Mouse (Mus musculus): ENCODE data around the gene Ccdc27. TPM values are rescaled to one million over a fixed set of nuclear protein-coding genes. Genes with fewer than 3 reads are reported as not detected.
A peak's percentile ranks its signal among the peaks of the same experiment; 100 is the strongest.

Ccdc27 gene
- polyA plus RNA-seq, 1 experiment from 2014 or later, result not detected

DNA sequence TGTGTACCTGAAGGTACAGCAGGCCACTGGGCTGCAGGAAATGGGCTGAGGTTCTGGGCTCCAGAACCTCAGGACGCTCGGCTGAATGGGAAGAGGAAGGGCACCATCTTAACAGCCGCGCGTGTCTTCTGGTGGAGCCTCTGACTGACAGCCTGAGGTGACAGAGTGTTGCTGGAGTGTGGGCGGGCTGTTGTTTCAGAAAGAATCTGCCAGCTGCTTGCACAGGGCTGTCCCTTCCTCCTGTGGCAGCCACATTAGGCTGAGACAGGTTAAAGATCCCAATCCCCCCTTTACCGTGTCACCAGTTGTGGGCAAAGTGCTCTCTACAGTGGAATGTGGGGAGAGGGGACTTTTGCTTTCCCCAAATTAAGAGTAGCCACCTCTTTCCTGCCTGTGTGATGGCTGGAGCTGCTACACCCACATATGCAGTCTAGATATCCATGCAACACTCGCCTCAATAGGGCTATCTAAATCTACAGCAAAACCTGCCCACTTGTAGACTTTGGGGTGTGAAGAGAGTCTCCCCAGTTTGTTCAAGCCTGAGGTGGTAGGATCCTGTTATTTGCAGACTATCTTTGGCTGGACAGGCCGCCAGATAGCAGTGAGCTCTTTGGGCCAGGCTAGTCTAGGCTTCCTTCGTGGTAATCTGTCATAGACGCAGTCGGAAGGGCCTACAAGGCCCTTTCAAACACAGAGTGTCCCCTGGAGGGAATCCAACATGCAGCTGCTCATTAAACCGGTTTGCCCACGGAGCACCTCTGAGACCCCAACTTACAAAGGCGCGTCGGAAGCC lies 17.6 kb downstream of the Ccdc27 start:
- 39% methylated on average over 17 of the region's 17 CpGs for WGBS
- peaks cover 18% of the 10 kb centered on the region; the same call in 1 of the 2 replicates for H3K36me3 ChIP-seq (replicated peaks)
- H3K27me3 ChIP-seq (replicated peaks), result no peaks in the 10 kb centered on the region; the same call in 1 of the 2 replicates
- ATAC-seq (replicated peaks), result no peak
- no peak overlapping the region for H3K4me2 ChIP-seq
- H3K9me3 ChIP-seq, result no peaks in the 10 kb centered on the region
- H3K4me3 ChIP-seq, result peak overlapping the region; percentile 34
- no peak overlapping the region for H3K9ac ChIP-seq
- no peak overlapping the region for H3K27ac ChIP-seq
- H3K4me1 ChIP-seq, result peaks cover 9% of the 10 kb centered on the region

DNA sequence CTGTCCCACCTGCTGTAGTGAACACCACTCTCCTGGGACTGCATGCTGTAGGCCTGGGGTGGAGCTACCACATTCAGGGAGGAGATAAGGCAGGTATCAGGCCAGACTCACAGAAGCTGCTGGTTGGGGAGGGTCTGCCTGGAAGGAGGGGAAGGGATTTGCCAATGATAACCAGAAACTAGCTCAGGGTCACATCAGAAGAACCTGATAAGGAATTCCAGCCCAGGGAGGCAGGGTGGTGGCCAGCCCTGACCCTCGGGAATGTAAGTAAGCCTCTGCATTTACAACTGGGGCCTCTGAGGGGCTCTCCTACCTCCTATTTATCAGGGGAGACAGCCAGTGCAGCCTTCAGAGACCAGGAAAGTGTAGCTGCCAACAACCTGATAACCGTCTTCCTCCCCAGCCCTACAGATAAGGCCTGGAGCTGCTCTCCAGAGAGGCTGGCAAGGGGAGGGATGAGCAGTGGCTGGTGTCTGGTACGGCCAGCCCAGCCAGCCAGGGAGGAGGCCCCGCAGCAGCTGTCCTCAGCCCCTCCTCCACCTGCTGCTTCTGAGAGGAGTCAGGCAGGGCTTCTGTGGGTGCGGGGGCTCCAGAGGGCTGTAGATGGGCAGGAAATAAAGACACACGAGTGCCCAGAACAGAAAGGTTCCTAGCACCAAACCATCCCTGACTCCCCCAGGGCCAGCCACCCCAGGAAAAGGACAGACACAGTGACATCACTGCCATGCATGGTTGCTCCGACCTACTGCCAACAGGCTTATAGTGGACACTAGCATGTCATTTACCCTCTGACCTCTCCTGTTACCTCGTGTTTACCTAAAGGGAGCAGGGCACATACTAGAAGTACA lies 18.5 kb downstream of the Ccdc27 start:
- H3K4me2 ChIP-seq, result no peak overlapping the region
- no peak overlapping the region for H3K9ac ChIP-seq
- H3K27ac ChIP-seq, result no peak overlapping the region
- H3K4me3 ChIP-seq, result no peak overlapping the region
- H3K9me3 ChIP-seq, result no peaks in the 10 kb centered on the region
- H3K36me3 ChIP-seq (replicated peaks), result peaks cover 28% of the 10 kb centered on the region; the same call in 1 of the 2 replicates
- WGBS, result 30% methylated on average over 8 of the region's 8 CpGs
- ATAC-seq (replicated peaks), result no peak
- peaks cover 9% of the 10 kb centered on the region for H3K4me1 ChIP-seq
- H3K27me3 ChIP-seq (replicated peaks), result no peaks in the 10 kb centered on the region; the same call in 1 of the 2 replicates

DNA sequence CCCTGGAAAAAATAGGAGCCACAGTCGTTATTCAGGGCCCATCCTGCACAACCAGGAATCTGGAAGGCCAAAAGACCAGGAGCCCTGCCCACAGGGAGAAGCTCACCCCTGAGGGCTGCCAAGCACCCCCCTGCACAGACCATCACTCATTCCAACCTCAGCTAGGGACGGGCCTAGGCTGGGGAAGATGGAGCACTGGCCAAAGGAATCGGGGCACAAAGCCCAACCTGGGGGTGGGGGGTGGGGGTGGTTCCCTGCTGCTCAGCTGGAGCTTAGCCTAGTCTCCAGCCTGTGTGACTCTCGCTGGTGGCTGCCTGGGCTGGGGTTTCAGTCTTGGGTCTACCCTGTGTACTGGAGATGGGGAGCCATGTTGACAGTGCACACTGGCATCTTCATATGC lies 19.6 kb downstream of the Ccdc27 start:
- Histone ChIP-seq H3K9ac (no peak overlapping the region), H3K36me3 (replicated peaks) (peaks cover 39% of the 10 kb centered on the region), H3K4me3 (no peak overlapping the region), H3K4me1 (peaks cover 9% of the 10 kb centered on the region), H3K27ac (no peak overlapping the region), H3K4me2 (no peak overlapping the region), H3K27me3 (replicated peaks) (no peaks in the 10 kb centered on the region; the same call in 1 of the 2 replicates), H3K9me3 (no peaks in the 10 kb centered on the region)
- WGBS, result 22% methylated on average over 4 of the region's 4 CpGs
- no peak for ATAC-seq (replicated peaks)

DNA sequence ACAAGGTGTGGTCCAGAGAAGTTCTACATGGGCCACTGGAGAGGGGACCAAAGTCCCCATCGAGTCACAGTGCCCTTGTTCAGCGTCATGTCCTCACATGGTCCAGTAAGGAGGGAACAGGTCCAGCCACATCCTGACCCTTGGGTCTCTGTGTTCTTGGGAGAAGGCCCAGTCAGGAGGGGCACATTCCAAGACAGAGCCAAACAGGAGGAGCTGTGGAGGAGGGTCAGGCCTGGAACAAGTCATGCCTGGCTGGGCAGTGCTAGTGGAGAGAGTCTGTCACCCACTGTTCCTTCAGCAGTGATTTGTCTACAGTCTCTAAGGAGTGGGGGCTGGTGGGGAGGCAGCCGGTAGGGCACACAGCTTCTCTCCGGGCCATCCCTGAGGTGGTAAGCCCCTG lies 20.1 kb downstream of the Ccdc27 start:
- Histone ChIP-seq H3K9me3 (no peaks in the 10 kb centered on the region), H3K9ac (no peak overlapping the region), H3K4me3 (no peak overlapping the region), H3K27me3 (replicated peaks) (no peaks in the 10 kb centered on the region; the same call in 1 of the 2 replicates), H3K4me2 (no peak overlapping the region), H3K4me1 (peaks cover 9% of the 10 kb centered on the region), H3K36me3 (replicated peaks) (peaks cover 41% of the 10 kb centered on the region), H3K27ac (no peak overlapping the region)
- 68% methylated on average over 4 of the region's 4 CpGs for WGBS
- ATAC-seq (replicated peaks), result no peak

DNA sequence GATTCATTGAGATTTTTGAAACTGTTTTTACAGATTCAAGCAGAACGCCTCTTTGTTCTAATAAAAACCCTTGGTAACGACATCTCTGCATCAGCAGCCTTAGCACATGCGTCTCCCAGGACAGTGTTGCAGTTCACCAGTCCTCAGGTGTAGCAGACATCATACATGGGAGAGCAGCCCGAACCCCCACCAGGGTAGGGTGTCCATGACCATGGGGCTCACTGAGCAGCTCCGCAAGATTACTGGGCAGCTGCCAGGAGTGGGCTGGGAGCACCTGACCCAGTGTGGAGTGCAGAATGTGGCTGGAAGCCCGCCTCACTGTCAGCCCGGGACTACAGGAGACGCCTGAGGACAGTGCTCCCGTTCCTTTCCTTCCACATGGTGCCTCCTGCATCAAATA lies 21.0 kb downstream of the Ccdc27 start:
- Histone ChIP-seq H3K36me3 (replicated peaks) (peaks cover 48% of the 10 kb centered on the region), H3K4me3 (no peak overlapping the region), H3K27me3 (replicated peaks) (no peaks in the 10 kb centered on the region; the same call in 1 of the 2 replicates), H3K4me2 (no peak overlapping the region), H3K9me3 (no peaks in the 10 kb centered on the region), H3K27ac (no peak overlapping the region), H3K9ac (no peak overlapping the region), H3K4me1 (peaks cover 9% of the 10 kb centered on the region)
- ATAC-seq (replicated peaks), result no peak
- WGBS, result 93% methylated on average over 9 of the region's 9 CpGs

DNA sequence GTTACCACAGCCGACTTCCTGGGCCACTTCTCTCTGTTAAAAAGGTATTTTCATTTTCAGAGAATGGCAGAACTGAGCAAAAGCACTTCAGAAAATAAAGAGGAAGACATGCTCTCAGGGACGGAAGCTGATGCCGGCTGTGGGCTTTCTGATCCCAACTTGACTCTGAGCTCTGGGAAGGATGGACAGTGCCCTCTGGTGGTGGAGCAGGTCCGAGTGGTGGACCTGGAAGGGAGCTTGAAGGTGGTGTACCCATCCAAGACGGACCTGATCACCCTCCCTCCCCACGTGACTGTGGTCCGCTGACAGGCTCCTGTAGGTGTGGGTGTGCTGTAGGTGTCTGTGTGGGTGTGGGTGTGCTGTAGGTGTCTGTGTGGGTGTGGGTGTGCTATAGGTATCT lies 22.9 kb downstream of the Ccdc27 start:
- H3K27me3 ChIP-seq (replicated peaks), result no peaks in the 10 kb centered on the region
- no peaks in the 10 kb centered on the region for H3K9me3 ChIP-seq
- H3K9ac ChIP-seq, result no peak overlapping the region
- H3K4me2 ChIP-seq, result no peak overlapping the region
- no peaks in the 10 kb centered on the region for H3K4me1 ChIP-seq
- H3K4me3 ChIP-seq, result no peak overlapping the region
- ATAC-seq (replicated peaks), result no peak
- H3K36me3 ChIP-seq (replicated peaks), result peaks cover 60% of the 10 kb centered on the region
- WGBS, result 72% methylated on average over 7 of the region's 7 CpGs
- no peak overlapping the region for H3K27ac ChIP-seq

DNA sequence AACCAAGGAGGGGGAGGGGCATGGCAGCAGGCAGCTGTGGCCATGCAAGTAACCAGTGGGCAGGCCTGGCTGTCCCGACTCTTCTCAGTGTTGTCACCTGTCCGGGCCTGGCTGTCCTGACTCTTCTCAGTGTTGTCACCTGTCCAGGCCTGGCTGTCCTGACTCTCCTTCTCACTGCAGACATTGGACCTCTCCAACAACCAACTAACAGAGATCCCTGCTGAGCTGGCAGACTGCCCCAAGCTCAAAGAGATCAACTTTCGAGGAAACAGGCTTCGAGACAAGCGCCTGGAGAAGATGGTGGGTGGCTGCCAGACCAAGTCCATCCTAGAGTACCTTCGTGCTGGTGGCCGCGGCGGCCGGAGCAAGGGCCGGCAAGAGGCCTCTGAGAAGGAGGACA lies 27.0 kb downstream of the Ccdc27 start:
- H3K4me2 ChIP-seq, result no peak overlapping the region
- H3K9me3 ChIP-seq, result no peaks in the 10 kb centered on the region
- peaks cover 47% of the 10 kb centered on the region for H3K36me3 ChIP-seq (replicated peaks)
- H3K27me3 ChIP-seq (replicated peaks), result no peaks in the 10 kb centered on the region
- peaks cover 28% of the 10 kb centered on the region for H3K4me1 ChIP-seq
- H3K9ac ChIP-seq, result no peak overlapping the region
- ATAC-seq (replicated peaks), result no peak
- no peak overlapping the region for H3K27ac ChIP-seq
- WGBS, result 89% methylated on average over 11 of the region's 11 CpGs
- no peak overlapping the region for H3K4me3 ChIP-seq

DNA sequence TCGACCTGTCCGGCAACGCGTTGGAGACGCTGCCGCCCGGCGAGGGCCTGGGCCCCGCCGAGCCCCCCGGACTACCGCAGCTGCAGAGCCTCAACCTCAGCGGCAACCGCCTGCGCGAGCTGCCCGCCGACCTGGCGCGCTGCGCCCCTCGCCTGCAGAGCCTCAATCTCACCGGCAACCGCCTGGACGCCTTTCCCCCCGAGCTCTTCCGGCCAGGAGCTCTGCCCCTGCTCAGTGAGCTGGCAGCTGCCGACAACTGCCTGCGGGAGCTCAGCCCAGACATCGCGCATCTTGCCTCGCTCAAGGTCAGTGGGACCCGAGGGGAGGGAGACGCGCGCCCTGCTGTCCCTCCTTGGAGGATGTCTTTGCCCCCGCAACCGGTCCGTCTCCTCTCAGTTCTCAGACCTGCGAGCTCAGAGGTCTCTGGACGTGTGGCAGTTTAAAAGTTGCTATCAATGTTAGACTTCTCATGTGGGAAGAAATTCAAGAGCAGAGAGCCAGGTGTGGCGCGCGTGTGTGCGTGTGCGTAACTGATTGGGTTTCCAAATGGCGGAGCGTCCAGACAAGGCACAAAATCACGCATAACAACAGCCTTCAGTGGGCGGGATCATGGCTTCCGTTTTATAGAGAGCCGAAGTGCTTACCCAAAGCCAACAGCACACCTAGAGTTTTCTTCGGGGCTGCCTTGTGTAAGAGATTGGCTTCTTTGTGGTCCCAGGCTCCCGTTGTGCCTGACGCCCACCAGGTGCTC lies 30.2 kb downstream of the Ccdc27 start:
- Histone ChIP-seq H3K4me1 (peaks cover 28% of the 10 kb centered on the region), H3K4me2 (peak overlapping the region; percentile 96), H3K9ac (peak overlapping the region; percentile 75), H3K9me3 (no peaks in the 10 kb centered on the region), H3K27ac (peak overlapping the region; percentile 72), H3K27me3 (replicated peaks) (no peaks in the 10 kb centered on the region), H3K4me3 (peak overlapping the region; percentile 86), H3K36me3 (replicated peaks) (peaks cover 22% of the 10 kb centered on the region)
- WGBS, result 3% methylated on average over 55 of the region's 55 CpGs
- ATAC-seq (replicated peaks), result no peak

DNA sequence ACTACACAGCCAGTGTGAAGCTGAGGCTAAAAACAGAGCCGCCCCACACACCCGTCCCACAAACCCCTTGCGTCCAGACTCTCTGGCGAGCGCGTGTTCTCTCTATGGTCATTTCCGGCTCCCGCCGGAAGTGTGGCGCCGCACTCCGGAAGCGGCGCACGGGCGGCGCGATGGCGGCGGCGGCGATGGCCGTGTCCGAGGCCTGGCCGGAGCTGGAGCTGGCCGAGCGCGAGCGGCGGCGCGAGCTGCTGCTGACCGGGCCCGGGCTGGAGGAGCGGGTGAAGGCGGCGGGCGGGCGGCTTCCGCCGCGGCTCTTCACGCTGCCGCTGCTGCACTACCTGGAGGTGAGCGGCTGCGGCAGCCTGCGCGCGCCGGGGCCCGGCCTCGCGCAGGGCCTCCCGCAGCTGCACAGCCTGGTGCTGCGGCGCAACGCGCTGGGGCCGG lies 30.8 kb downstream of the Ccdc27 start, which contains the start of gene Lrrc47:
Lrrc47 (plus strand) TSS at position 86 of the 444 bp plus-strand sequence.
- Histone ChIP-seq H3K36me3 (replicated peaks) (peaks cover 22% of the 10 kb centered on the region), H3K27ac (peak within 1 kb of the TSS; percentile 72), H3K4me3 (peak within 1 kb of the TSS; percentile 86), H3K9me3 (no peaks in the 10 kb centered on the region), H3K4me2 (peak within 1 kb of the TSS; percentile 96), H3K9ac (peak within 1 kb of the TSS; percentile 75), H3K4me1 (peaks cover 28% of the 10 kb centered on the region), H3K27me3 (replicated peaks) (no peaks in the 10 kb centered on the region)
- WGBS, result under 1% methylated on average over 59 of the region's 59 CpGs
- ATAC-seq (replicated peaks), result peak; percentile 96

DNA sequence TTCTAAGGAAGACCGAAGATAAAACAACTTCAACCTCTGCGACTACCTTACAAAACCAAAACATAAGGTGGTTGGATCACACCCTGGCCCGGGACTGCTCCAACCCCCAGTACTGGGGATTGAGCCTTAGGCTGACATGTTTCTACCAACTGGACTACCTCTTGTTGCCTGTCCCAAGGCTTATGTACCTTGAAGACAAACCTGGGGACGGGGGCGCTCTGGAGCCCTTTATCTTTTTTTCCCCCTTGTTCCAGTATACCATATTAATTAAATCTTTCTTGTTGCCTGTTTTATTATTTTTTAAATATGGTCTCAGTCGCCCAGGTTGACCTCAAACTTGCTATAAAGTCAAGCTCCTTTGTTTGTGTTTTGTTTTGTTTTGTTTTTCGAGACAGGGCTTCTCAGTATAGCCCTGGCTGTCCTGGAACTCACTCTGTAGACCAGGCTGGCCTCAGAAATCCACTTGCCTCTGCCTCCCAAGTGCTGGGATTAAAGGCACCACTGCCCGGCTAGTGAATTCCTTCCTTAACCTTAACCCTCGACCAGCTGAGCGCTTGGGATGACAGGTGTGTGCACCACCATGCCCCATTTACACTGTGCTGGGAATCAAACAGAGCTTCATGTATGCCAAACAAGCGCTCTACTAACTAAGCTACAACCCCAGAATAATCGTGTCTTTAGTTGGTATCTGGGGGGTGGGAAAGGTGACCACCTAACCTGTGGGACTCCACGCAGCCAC lies 31.4 kb downstream of the Ccdc27 start:
- Histone ChIP-seq H3K4me1 (peaks cover 28% of the 10 kb centered on the region), H3K27ac (peak overlapping the region; percentile 72), H3K4me3 (peak overlapping the region; percentile 86), H3K4me2 (peak overlapping the region; percentile 96), H3K27me3 (replicated peaks) (no peaks in the 10 kb centered on the region), H3K9ac (peak overlapping the region; percentile 75), H3K36me3 (replicated peaks) (peaks cover 26% of the 10 kb centered on the region), H3K9me3 (no peaks in the 10 kb centered on the region)
- no peak; the same call in 1 of the 2 replicates for ATAC-seq (replicated peaks)
- 27% methylated on average over 13 of the region's 13 CpGs for WGBS

DNA sequence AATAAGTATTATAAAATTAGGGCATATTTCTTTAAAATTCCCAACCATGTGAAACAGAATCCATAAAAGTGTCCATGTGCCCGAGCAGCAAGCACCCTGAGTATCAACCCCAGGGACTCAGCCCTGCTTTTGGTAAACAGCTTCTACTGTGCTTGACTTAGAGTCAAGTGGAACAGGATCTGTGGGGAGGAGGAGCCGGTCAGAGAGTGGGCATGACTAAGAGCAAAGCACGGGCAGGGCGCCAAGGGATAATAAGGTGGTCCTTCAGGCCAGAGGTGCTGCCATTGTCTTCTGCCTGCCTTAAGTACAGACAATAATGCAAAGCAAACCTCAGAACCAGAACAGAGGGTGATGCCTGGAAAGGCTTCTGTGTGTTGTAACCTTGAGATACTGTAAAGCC lies 34.7 kb downstream of the Ccdc27 start:
- Histone ChIP-seq H3K9ac (no peak overlapping the region), H3K9me3 (no peaks in the 10 kb centered on the region), H3K4me2 (no peak overlapping the region), H3K4me1 (peaks cover 12% of the 10 kb centered on the region), H3K27ac (no peak overlapping the region), H3K36me3 (replicated peaks) (peaks cover 38% of the 10 kb centered on the region), H3K4me3 (no peak overlapping the region), H3K27me3 (replicated peaks) (no peaks in the 10 kb centered on the region)
- no peak for ATAC-seq (replicated peaks)
- 81% methylated on average over 4 of the region's 4 CpGs for WGBS
